Mouse (Mus musculus) forebrain, postnatal 0 days (tissue): ENCODE measurements around the gene Fam160b1. TPM values are rescaled to one million over a fixed set of nuclear protein-coding genes. Genes with fewer than 3 reads are reported as not detected.

Experiments
- ATAC-seq: fragments of 200-750 bp; cut with Nextera tagmentation; 2 replicates; pipeline ENCODE4 v1.8.0; 2017; ENCODE audit warnings: mild to moderate bottlenecking, moderate library complexity
- DNase-seq: peaks from one replicate; pipeline ENCODE4 v3.0.0-alpha.2; 2015
- H3K27ac ChIP-seq: fragments of 300-500 bp; sonication (generic); 2 replicates; pipeline ENCODE4 v1.5.1; 2014; ENCODE audit warnings: low read depth, mild to moderate bottlenecking, antibody characterized with exemption, low read length, moderate library complexity, mixed read lengths
- H3K27me3 ChIP-seq: fragments of 300-500 bp; sonication (generic); 2 replicates; pipeline ENCODE4 v1.6.1; 2014; ENCODE audit warnings: mild to moderate bottlenecking, low read length, mixed read lengths; ENCODE audit not compliant: insufficient read depth
- H3K36me3 ChIP-seq: fragments of 300-500 bp; sonication (generic); 2 replicates; pipeline ENCODE4 v1.6.1; 2014; ENCODE audit warnings: mild to moderate bottlenecking, moderate library complexity; ENCODE audit not compliant: insufficient read depth
- H3K4me1 ChIP-seq: fragments of 300-500 bp; sonication (generic); 2 replicates; pipeline ENCODE4 v1.6.1; 2014; ENCODE audit warnings: antibody characterized with exemption; ENCODE audit not compliant: insufficient read depth
- H3K4me2 ChIP-seq: fragments of 300-500 bp; sonication (generic); 2 replicates; pipeline ENCODE4 v1.6.1; 2014; ENCODE audit warnings: low read depth, mild to moderate bottlenecking, moderate library complexity
- H3K4me3 ChIP-seq: fragments of 300-500 bp; sonication (generic); 2 replicates; pipeline ENCODE4 v1.5.1; 2014; ENCODE audit warnings: low read depth, low read length, mixed read lengths
- H3K9ac ChIP-seq: fragments of 300-500 bp; sonication (generic); 2 replicates; pipeline ENCODE4 v1.6.1; 2014; ENCODE audit warnings: mild to moderate bottlenecking
- H3K9me3 ChIP-seq: fragments of 300-500 bp; sonication (generic); 2 replicates; pipeline ENCODE4 v1.6.1; 2016; ENCODE audit warnings: low read length
- CTCF ChIP-seq: sonication (generic); IDR thresholded peaks from 2 replicates; pipeline ENCODE4 v1.5.1; 2016; ENCODE audit warnings: antibody characterized with exemption, control low read depth, low read depth
- WGBS: fragments of 180-500 bp; shearing (Covaris S2); extraction: QIAGEN DNeasy Blood & Tissue Kit; methylation state at CpG from one replicate; pipeline ENCODE4 v1.1.7; 2014; 5-methylcytosine and 5-hydroxymethylcytosine counted together
- polyA plus RNA-seq: library from polyadenylated mRNA; unstranded; fragments of >200 nt; fragmentation: Nextera tagmentation; extraction: Ambion mirVana; gene quantifications from 2 replicates; pipeline ENCODE4 v1.2.1, GENCODE M21; 2015
- total RNA-seq: library from RNA; depleted of rRNA; stranded (reverse); fragments of >200 nt; gene quantifications from 2 replicates; pipeline ENCODE4 v1.2.3, GENCODE M21; 2014; rRNA removed

Gene Fam160b1
- total and polyA plus RNA-seq, 2 experiments from 2014 or later = 10.8 to 23.0 TPM

DNA sequence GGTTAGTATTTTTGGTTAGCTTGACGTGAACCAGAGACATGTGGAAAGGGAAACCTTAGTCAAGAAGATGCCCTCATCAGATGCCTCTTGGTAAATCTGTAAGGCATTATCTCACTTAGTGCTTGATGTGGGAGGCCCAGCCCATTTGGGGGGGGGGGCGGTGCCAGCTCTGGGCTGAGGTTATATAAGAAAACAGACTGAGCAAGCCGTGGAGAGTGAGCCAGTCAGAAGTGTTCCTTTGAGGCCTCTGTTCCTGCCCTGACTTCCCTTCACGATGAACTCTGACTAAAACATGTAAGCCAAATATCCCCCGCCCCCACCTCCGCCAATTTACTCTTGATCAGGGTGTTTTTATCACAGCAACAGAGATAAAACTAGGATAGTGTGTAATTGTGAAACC, 69.4 kb downstream of the Fam160b1 start:
- Histone ChIP-seq H3K27me3 (no peaks in the 10 kb centered on the region), H3K4me3 (no peak overlapping the region), H3K9me3 (no peaks in the 10 kb centered on the region), H3K9ac (no peak overlapping the region), H3K4me2 (no peak overlapping the region), H3K4me1 (no peaks in the 10 kb centered on the region), H3K36me3 (no peaks in the 10 kb centered on the region), H3K27ac (no peak overlapping the region)
- TF ChIP-seq CTCF = no peak
- ATAC-seq (no peak), DNase-seq (no peak)
- 86% methylated on average over 6 of the region's 6 CpGs for WGBS

DNA sequence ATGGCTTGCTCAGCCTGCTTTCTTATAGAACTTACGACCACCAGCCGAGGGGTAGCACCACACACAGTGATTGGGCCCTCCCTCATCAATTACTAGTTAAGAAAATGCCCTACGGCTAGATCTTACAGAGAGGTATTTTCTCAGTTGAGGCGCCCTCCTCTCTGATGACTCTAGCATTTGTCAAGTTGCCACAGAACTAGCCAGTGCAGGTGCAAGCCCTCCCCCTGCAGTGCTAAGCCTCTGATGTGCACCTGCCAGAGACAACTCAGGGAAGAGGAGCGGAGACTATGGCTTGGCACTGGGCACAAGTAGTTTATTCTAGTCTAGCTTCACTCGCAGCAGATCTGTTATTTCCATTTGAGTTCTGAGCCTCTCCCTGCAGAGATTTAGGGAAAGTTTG, 71.0 kb downstream of the Fam160b1 start:
- ATAC-seq (no peak), DNase-seq (no peak)
- Histone ChIP-seq H3K4me1 (no peaks in the 10 kb centered on the region), H3K4me2 (no peak overlapping the region), H3K27ac (no peak overlapping the region), H3K9ac (no peak overlapping the region), H3K36me3 (no peaks in the 10 kb centered on the region), H3K4me3 (no peak overlapping the region), H3K9me3 (no peaks in the 10 kb centered on the region), H3K27me3 (no peaks in the 10 kb centered on the region)
- WGBS = 51% methylated on average over 6 of the region's 6 CpGs
- TF ChIP-seq CTCF = no peak

DNA sequence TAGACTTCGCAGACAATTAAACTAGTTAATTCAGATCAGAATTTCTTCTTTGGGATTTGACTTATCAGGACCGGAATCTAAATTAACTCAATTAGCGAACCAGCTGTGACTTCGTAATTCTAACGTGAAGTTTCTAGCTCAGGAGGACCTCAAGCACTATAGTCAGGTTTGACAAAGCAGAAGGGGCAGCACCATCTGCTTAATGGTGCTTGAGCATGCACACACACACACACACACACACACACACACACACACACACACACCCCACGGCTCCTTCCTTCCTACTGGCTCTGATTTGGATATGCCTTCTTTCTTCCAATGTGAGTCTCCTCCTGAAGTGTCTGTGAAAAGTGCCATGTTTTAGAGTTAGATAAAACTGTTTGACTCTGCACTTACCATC, 73.5 kb downstream of the Fam160b1 start:
- WGBS = 38% methylated on average over 6 of the region's 6 CpGs
- H3K4me2 ChIP-seq = no peak overlapping the region
- H3K4me1 ChIP-seq = no peaks in the 10 kb centered on the region
- H3K4me3 ChIP-seq = no peak overlapping the region
- H3K36me3 ChIP-seq = no peaks in the 10 kb centered on the region
- no peak overlapping the region for H3K9ac ChIP-seq
- no peak for TF ChIP-seq CTCF
- DNase-seq (no peak), ATAC-seq (no peak)
- no peaks in the 10 kb centered on the region for H3K27me3 ChIP-seq
- H3K9me3 ChIP-seq = no peaks in the 10 kb centered on the region
- no peak overlapping the region for H3K27ac ChIP-seq

DNA sequence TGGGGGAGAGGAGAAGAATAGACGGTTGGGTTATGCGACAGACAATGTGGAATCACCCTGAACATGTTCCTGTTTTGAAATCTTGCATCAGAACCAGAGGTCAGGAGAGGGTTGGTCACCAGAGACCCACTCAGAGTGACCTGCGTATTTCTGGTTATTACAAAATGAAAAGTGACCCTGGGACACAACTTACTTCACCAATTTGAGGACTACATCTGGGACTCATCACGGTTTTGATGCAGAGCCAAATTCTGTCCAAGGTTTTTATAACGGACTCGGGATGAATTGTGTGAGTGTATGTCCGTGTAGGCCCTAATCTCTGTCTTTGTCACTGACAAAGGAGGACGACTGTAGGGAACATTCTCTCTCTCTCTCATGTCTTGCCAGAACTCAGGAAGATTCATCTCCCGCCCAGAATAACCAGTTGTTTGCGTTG, 76.1 kb downstream of the Fam160b1 start:
- H3K4me1 ChIP-seq = no peaks in the 10 kb centered on the region
- ATAC-seq = no peak
- H3K4me2 ChIP-seq = no peak overlapping the region
- TF ChIP-seq CTCF = no peak
- H3K9me3 ChIP-seq = no peaks in the 10 kb centered on the region
- no peak for DNase-seq
- H3K4me3 ChIP-seq = no peak overlapping the region
- no peak overlapping the region for H3K9ac ChIP-seq
- no peaks in the 10 kb centered on the region for H3K36me3 ChIP-seq
- H3K27ac ChIP-seq = no peak overlapping the region
- 59% methylated on average over 10 of the region's 10 CpGs for WGBS
- no peaks in the 10 kb centered on the region for H3K27me3 ChIP-seq

DNA sequence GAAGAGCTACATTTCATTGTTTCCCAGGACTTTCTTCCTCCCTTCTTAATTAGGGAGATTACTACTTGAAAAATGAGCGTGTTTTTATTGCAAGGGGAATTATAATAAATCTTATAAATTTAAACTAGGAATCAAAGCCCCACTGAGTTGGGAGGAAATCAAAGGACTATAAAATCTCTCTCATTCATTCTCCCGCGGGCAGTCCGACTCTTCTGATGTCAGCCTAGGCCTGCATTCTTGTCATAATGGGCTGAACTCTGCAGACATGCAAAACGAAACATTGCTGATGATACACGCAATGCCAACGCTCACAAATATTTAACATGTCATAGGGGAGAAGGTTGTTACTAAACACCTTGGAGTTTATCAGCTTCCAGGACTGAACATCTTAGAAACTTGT, 76.6 kb downstream of the Fam160b1 start:
- TF ChIP-seq CTCF = no peak
- 56% methylated on average over 7 of the region's 7 CpGs for WGBS
- no peak overlapping the region for H3K9ac ChIP-seq
- H3K4me3 ChIP-seq = no peak overlapping the region
- no peak overlapping the region for H3K27ac ChIP-seq
- H3K9me3 ChIP-seq = no peaks in the 10 kb centered on the region
- no peak for DNase-seq
- no peak for ATAC-seq
- H3K4me1 ChIP-seq = no peaks in the 10 kb centered on the region
- H3K36me3 ChIP-seq = no peaks in the 10 kb centered on the region
- no peak overlapping the region for H3K4me2 ChIP-seq
- no peaks in the 10 kb centered on the region for H3K27me3 ChIP-seq

Other genes with a start within 250 kb of the Fam160b1 start
- gene Ablim1, start 45.8 kb upstream of the Fam160b1 start, total RNA-seq = 76.9 and 78.5 TPM in 2 replicates
- 46.2 and 47.8 TPM in 2 replicates for gene Ablim1, start 45.8 kb upstream of the Fam160b1 start, polyA plus RNA-seq
- 26.1 and 27.7 TPM in 2 replicates for gene Trub1, start 92.2 kb downstream of the Fam160b1 start, total RNA-seq
- gene Trub1, start 92.2 kb downstream of the Fam160b1 start, polyA plus RNA-seq = 17.2 and 21.5 TPM in 2 replicates